Comparison of ENCODE assay signal across 10 mouse cellular contexts in the genomic region with DNA sequence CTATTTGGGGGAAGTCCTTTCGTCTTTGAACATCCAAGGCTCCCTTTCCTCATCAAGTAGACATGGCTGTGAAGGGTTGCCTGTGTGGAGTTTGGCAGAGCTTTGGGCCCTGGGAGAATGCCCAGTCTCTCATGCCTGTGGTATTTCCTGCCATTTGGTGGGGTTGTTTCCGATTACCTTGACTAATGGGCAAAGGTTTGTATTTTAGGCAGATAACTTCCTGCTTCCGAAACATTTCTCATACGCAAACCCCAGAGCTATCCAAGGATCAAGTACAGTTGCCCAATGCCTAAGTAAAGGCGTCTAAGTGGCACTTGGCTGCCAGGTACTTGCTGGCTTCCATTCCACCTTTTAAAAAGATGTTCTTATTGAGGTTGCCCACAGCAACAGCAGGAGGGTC.
DNase-seq lines count a peak whose midpoint lies in the region; ATAC-seq lines count a peak whose summit lies in the region.
"Had no signal": no experiment of that assay in that cellular context is flagged by ENCODE, and none has a peak within 500 bp of the region (broad histone marks: within the 10 kb centered on the region; RNA-seq: fewer than 3 reads in every experiment).

No protein-coding gene starts in this region.

- no peaks in the 10 kb centered on the region for H3K36me3 ChIP-seq in neural tube, embryonic 13.5 days
- H3K36me3 ChIP-seq in neural tube, embryonic 15.5 days: no peaks in the 10 kb centered on the region
- no peaks in the 10 kb centered on the region for H3K36me3 ChIP-seq in embryonic facial prominence, embryonic 13.5 days
- H3K36me3 ChIP-seq: G1E had no signal

- intact Hi-C loops in heart, postnatal 10 days (cut with DNase I): loop anchor here (5.0 to 10.0 kb wide), 3 partner anchors 115 to 312 kb away; no protein-coding TSS in a partner anchor

- no peaks in the 10 kb centered on the region for H3K9me3 ChIP-seq in neural tube, embryonic 13.5 days
- no peaks in the 10 kb centered on the region for H3K9me3 ChIP-seq in neural tube, embryonic 15.5 days (replicated peaks)
- no peaks in the 10 kb centered on the region for H3K9me3 ChIP-seq in embryonic facial prominence, embryonic 13.5 days

- no peak overlapping the region for H3K4me2 ChIP-seq in neural tube, embryonic 13.5 days
- H3K4me2 ChIP-seq in neural tube, embryonic 15.5 days: no peak overlapping the region
- H3K4me2 ChIP-seq in embryonic facial prominence, embryonic 13.5 days: peak overlapping the region; percentile 11; the same call in 1 of the 2 replicates

- H3K27ac ChIP-seq in neural tube, embryonic 13.5 days (replicated peaks): no peak overlapping the region
- H3K27ac ChIP-seq in neural tube, embryonic 15.5 days (replicated peaks): no peak overlapping the region
- H3K27ac ChIP-seq in embryonic facial prominence, embryonic 13.5 days: peak overlapping the region; percentile 48; the same call in 1 of the 2 replicates

- ATAC-seq in neural tube, embryonic 13.5 days (ENCODE audit: low read depth): no peak
- no peak for ATAC-seq in neural tube, embryonic 15.5 days (ENCODE audit: low FRiP score)
- no peak for ATAC-seq in embryonic facial prominence, embryonic 13.5 days (ENCODE audit: insufficient number of reproducible peaks, insufficient read depth, low FRiP score, low TSS enrichment, low read depth)

- H3K27me3 ChIP-seq in neural tube, embryonic 13.5 days: no peaks in the 10 kb centered on the region
- no peaks in the 10 kb centered on the region for H3K27me3 ChIP-seq in neural tube, embryonic 15.5 days (replicated peaks)
- no peaks in the 10 kb centered on the region for H3K27me3 ChIP-seq in embryonic facial prominence, embryonic 13.5 days

- peak; percentile 76 to 77 for DNase-seq in heart, postnatal 10 days
- DNase-seq in lung, postnatal 14 days: peak; percentile 59
- no peak for DNase-seq in spleen, postnatal 4 days (ENCODE audit: low spot score in 2 of 2)
- no peak for DNase-seq in embryo, embryonic 11 days
- no peak for DNase-seq in layer of hippocampus, adult 8-10 months (ENCODE audit: low spot score in 2 of 2)

- 0 out of 2 replicates have a peak overlapping the region, but pooled peaks have one; percentile 1 for H3K9ac ChIP-seq in neural tube, embryonic 13.5 days
- no peak overlapping the region for H3K9ac ChIP-seq in neural tube, embryonic 15.5 days (replicated peaks)
- H3K9ac ChIP-seq in embryonic facial prominence, embryonic 13.5 days: no peak overlapping the region

- peaks cover 76% of the 10 kb centered on the region for H3K4me1 ChIP-seq in neural tube, embryonic 13.5 days (replicated peaks)
- H3K4me1 ChIP-seq in neural tube, embryonic 15.5 days: peaks cover 60% of the 10 kb centered on the region
- peaks cover 39% of the 10 kb centered on the region for H3K4me1 ChIP-seq in embryonic facial prominence, embryonic 13.5 days

- WGBS in neural tube, embryonic 13.5 days: 82% methylated on average over 5 of the region's 5 CpGs
- WGBS in neural tube, embryonic 15.5 days: 70% methylated on average over 5 of the region's 5 CpGs
- WGBS in embryonic facial prominence, embryonic 13.5 days: 28% methylated on average over 5 of the region's 5 CpGs

- no peak overlapping the region for H3K4me3 ChIP-seq in neural tube, embryonic 13.5 days
- H3K4me3 ChIP-seq in neural tube, embryonic 15.5 days (replicated peaks): no peak overlapping the region
- no peak overlapping the region for H3K4me3 ChIP-seq in embryonic facial prominence, embryonic 13.5 days
- H3K4me3 ChIP-seq: erythroblast, embryonic 14.5 days had no signal

Comparison
In these comparisons a context has a peak if more than half of its experiments do, and no peak if none do; other contexts are left out.
1. DNase-seq: peak in heart, postnatal 10 days (2 of 2) and lung, postnatal 14 days (single experiment); none in spleen, postnatal 4 days (0 of 2), embryo, embryonic 11 days (single experiment) and layer of hippocampus, adult 8-10 months (0 of 2).